Mouse (Mus musculus): ENCODE measurements around the gene Slc4a7.

- no peak for TF ChIP-seq CTCF (IDR thresholded peaks at IDR 0.05)
- no peak for TF ChIP-seq EP300 (IDR thresholded peaks at IDR 0.05; ENCODE audit: insufficient read depth, low read depth, low read length)
- TF ChIP-seq POLR2A (IDR thresholded peaks at IDR 0.05; ENCODE audit: insufficient read depth, low read depth, low read length) = no peak
Observed at GRCm38 (mm10) chr14:14804518-14805212, 102.6 kb downstream of the Slc4a7 start.
